Mouse (Mus musculus): Measurements from ENCODE around the gene Gfpt1. TPM values are rescaled to one million over a fixed set of nuclear protein-coding genes. Genes with fewer than 3 reads are reported as not detected.

Gene Gfpt1
- polyA plus RNA-seq, 1 experiment from 2014 or later, result 31.0 TPM

DNA sequence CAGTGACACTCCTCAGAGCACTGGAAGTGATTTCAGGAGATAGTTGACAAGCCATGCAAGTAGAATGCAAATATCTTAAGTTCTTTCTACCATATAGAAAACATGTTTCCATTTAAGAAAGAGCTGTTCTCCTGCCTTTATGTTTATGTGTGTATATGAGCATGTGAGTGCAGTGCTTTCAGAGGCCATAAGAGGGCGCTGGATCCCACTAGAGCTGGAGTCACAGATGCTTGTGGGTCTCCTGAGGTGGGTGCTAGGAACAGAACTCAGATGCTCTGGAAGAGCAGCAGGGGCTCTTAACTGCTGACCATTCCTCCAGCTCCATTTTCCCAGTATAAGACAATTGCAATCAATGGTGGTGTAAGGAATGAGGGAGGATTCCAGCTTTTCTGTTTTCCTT lies 88.4 kb downstream of the Gfpt1 start:
- ATAC-seq (ENCODE audit: insufficient read depth, low FRiP score), result no peak
- no peak overlapping the region for H3K4me2 ChIP-seq (ENCODE audit: low read depth, low read length)
- no peaks in the 10 kb centered on the region for H3K36me3 ChIP-seq (ENCODE audit: control insufficient read depth, insufficient read depth, low read length)
- peaks cover 4% of the 10 kb centered on the region for H3K4me1 ChIP-seq (ENCODE audit: control insufficient read depth, insufficient read depth, low read length)
- no peak overlapping the region for H3K9ac ChIP-seq (ENCODE audit: low read length)
- no peak overlapping the region for H3K4me3 ChIP-seq (replicated peaks; ENCODE audit: low read length)
- no peak overlapping the region for H3K27ac ChIP-seq (ENCODE audit: low read length)
- 66% methylated on average over 1 of the region's 1 CpGs for WGBS
- H3K27me3 ChIP-seq (ENCODE audit: control insufficient read depth, insufficient read depth, low read length), result no peaks in the 10 kb centered on the region
- no peaks in the 10 kb centered on the region for H3K9me3 ChIP-seq (replicated peaks; ENCODE audit: control insufficient read depth, low read length)

DNA sequence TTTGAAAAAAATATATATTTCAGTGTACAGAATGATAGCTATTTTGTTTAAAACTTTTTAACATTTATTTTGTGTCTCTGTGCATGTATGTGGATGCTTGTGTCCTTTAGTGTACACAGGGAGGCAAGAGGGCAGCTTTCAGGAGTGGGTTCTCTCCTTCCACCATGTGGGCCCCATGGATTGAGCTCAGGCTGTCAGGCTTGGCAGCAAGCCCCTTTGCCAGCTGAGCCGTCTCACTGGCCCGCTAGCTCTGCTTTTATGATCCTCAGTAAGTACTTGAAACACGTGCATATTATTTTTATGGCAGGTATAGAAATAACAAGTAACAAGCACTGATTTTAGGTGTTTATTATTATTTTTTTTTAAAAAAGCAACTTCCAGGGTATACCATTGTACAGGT lies 90.9 kb downstream of the Gfpt1 start:
- Histone ChIP-seq H3K27ac (ENCODE audit: low read length) (no peak overlapping the region), H3K9ac (ENCODE audit: low read length) (no peak overlapping the region), H3K4me1 (ENCODE audit: control insufficient read depth, insufficient read depth, low read length) (no peaks in the 10 kb centered on the region), H3K4me2 (ENCODE audit: low read depth, low read length) (no peak overlapping the region), H3K9me3 (replicated peaks; ENCODE audit: control insufficient read depth, low read length) (no peaks in the 10 kb centered on the region), H3K4me3 (replicated peaks; ENCODE audit: low read length) (no peak overlapping the region), H3K27me3 (ENCODE audit: control insufficient read depth, insufficient read depth, low read length) (no peaks in the 10 kb centered on the region), H3K36me3 (ENCODE audit: control insufficient read depth, insufficient read depth, low read length) (no peaks in the 10 kb centered on the region)
- 71% methylated on average over 3 of the region's 3 CpGs for WGBS
- ATAC-seq (ENCODE audit: insufficient read depth, low FRiP score), result no peak

- WGBS, result 75% methylated on average over 12 of the region's 12 CpGs
- no peaks in the 10 kb centered on the region for H3K27me3 ChIP-seq (ENCODE audit: control insufficient read depth, insufficient read depth, low read length)
- no peak overlapping the region for H3K4me2 ChIP-seq (ENCODE audit: low read depth, low read length)
Observed at GRCm38 (mm10) chr6:87133966-87134546, 91.4 kb downstream of the Gfpt1 start.

GRCm38 (mm10) chr6:87138479-87138878 lies 95.8 kb downstream of the Gfpt1 start:
- H3K27ac ChIP-seq (ENCODE audit: low read length), result no peak overlapping the region
- H3K4me1 ChIP-seq (ENCODE audit: control insufficient read depth, insufficient read depth, low read length), result 0 out of 2 replicates have a peak, but pooled peaks cover 4% of the 10 kb centered on the region
- no peak overlapping the region for H3K4me2 ChIP-seq (ENCODE audit: low read depth, low read length)
- no peaks in the 10 kb centered on the region for H3K9me3 ChIP-seq (replicated peaks; ENCODE audit: control insufficient read depth, low read length)
- H3K4me3 ChIP-seq (replicated peaks; ENCODE audit: low read length), result no peak overlapping the region
- no peaks in the 10 kb centered on the region for H3K36me3 ChIP-seq (ENCODE audit: control insufficient read depth, insufficient read depth, low read length)
- H3K9ac ChIP-seq (ENCODE audit: low read length), result no peak overlapping the region
- H3K27me3 ChIP-seq (ENCODE audit: control insufficient read depth, insufficient read depth, low read length), result no peaks in the 10 kb centered on the region
- ATAC-seq (ENCODE audit: insufficient read depth, low FRiP score), result no peak
- 79% methylated on average over 5 of the region's 5 CpGs for WGBS

More at GRCm38 (mm10) chr6:87133966-87134546, 91.4 kb downstream of the Gfpt1 start:
- H3K4me1 ChIP-seq (ENCODE audit: control insufficient read depth, insufficient read depth, low read length), result no peaks in the 10 kb centered on the region
- H3K4me3 ChIP-seq (replicated peaks; ENCODE audit: low read length), result no peak overlapping the region
- no peak for ATAC-seq (ENCODE audit: insufficient read depth, low FRiP score)
- no peaks in the 10 kb centered on the region for H3K36me3 ChIP-seq (ENCODE audit: control insufficient read depth, insufficient read depth, low read length)
- no peak overlapping the region for H3K27ac ChIP-seq (ENCODE audit: low read length)
- H3K9me3 ChIP-seq (replicated peaks; ENCODE audit: control insufficient read depth, low read length), result no peaks in the 10 kb centered on the region
- no peak overlapping the region for H3K9ac ChIP-seq (ENCODE audit: low read length)

DNA sequence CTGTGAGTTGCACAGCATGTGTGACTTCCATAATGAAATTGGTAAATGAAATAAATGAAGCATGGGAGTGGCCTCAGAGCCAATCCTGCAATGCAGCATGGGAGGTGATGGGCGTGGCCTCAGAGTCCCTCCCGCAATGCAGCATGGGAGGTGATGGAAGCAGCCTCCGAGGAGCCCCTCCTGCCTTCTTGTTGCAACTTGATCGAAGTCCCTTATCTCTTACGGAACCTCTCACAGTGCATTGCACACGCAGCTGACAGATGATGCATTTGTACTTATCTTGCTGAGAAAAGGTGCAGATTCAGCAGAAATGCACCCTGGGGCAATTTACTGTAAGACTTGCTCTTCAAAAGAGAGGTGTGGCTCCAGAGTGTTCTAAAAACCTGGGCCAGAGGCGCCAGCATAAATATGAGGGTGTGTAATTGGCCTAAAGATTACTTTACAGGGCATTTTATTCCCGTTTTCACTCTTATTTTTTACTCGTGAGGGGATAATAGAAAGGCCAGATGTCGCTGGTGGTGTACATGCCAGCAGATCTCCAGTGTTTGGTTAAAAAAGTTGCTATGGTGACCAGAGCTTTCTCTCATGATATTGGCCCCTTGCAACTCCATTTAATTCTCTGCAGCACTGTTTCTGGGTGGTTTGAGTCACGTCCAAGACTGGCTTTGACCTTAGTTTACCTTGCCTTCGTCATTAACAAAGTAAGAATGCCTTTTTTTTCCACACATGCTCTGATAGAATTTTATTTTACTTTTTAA lies 97.3 kb downstream of the Gfpt1 start:
- Histone ChIP-seq H3K4me2 (ENCODE audit: low read depth, low read length) (no peak overlapping the region), H3K4me3 (replicated peaks; ENCODE audit: low read length) (no peak overlapping the region), H3K9ac (ENCODE audit: low read length) (no peak overlapping the region), H3K27ac (ENCODE audit: low read length) (no peak overlapping the region), H3K4me1 (ENCODE audit: control insufficient read depth, insufficient read depth, low read length) (0 out of 2 replicates have a peak, but pooled peaks cover 4% of the 10 kb centered on the region), H3K9me3 (replicated peaks; ENCODE audit: control insufficient read depth, low read length) (no peaks in the 10 kb centered on the region), H3K27me3 (ENCODE audit: control insufficient read depth, insufficient read depth, low read length) (no peaks in the 10 kb centered on the region), H3K36me3 (ENCODE audit: control insufficient read depth, insufficient read depth, low read length) (no peaks in the 10 kb centered on the region)
- WGBS, result 51% methylated on average over 12 of the region's 12 CpGs
- no peak for ATAC-seq (ENCODE audit: insufficient read depth, low FRiP score)

Other genes with a start within 250 kb of the Gfpt1 start
- 146 and 153 TPM in 2 replicates for gene Anxa4, start 249.3 kb upstream of the Gfpt1 start, polyA plus RNA-seq (2015; fragmentation: Nextera tagmentation; extraction: Ambion mirVana)
- 9.1 and 13.7 TPM in 2 replicates for gene Aak1, start 193.3 kb upstream of the Gfpt1 start, polyA plus RNA-seq (2015; fragmentation: Nextera tagmentation; extraction: Ambion mirVana)
- gene Nfu1, start 33.6 kb upstream of the Gfpt1 start, polyA plus RNA-seq (2015; fragmentation: Nextera tagmentation; extraction: Ambion mirVana), result 94.6 and 96.8 TPM in 2 replicates
- gene D6Ertd527e, start 61.9 kb downstream of the Gfpt1 start, polyA plus RNA-seq (2015; fragmentation: Nextera tagmentation; extraction: Ambion mirVana), result 0.44 and 0.61 TPM in 2 replicates

Measured in stomach, embryonic 16.5 days (tissue).